Mouse (Mus musculus): ENCODE measurements around the gene Dhx34. TPM values are rescaled to one million over a fixed set of nuclear protein-coding genes. Genes with fewer than 3 reads are reported as not detected.

Gene Dhx34
- polyA plus RNA-seq, 1 experiment, result 26.2 TPM

DNA sequence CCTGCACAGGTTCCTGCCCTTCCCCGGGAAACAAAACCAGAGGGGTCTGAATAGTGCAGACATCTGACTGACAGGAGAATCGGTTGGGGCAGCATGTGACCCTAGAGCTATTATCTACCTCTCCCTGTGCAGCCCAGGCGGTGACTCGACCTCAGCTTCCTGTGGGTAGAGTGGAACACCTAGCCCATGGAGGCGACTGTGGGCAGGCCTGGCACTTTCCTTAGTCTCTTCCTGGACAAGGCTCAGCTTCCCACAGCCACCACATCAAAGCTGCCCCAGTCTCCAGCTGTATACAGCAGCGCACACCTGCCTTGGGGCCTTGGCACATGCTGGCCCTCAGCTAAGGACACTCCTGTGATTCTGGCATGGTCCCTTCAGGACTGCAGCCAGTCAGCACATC lies 20.7 kb downstream of the Dhx34 start:
- no peak overlapping the region for H3K4me3 ChIP-seq (ENCODE audit: control insufficient read depth, low read depth, low read length)
- no peak overlapping the region for H3K27ac ChIP-seq (ENCODE audit: control insufficient read depth, insufficient read depth, low read depth, low read length)
- no peaks in the 10 kb centered on the region for H3K4me1 ChIP-seq (ENCODE audit: control insufficient read depth, insufficient read depth, low read length)
- no peaks in the 10 kb centered on the region for H3K27me3 ChIP-seq (ENCODE audit: control insufficient read depth, insufficient read depth, low read length)
- TF ChIP-seq POLR2A (IDR thresholded peaks at IDR 0.05; ENCODE audit: control insufficient read depth, low read depth, low read length), result no peak
- no peak for TF ChIP-seq CTCF (IDR thresholded peaks at IDR 0.05; ENCODE audit: control insufficient read depth, insufficient read depth, insufficient replicate concordance, low read depth, low read length)
- H3K36me3 ChIP-seq (ENCODE audit: control insufficient read depth, insufficient read depth, low read length), result peaks cover 1% of the 10 kb centered on the region

DNA sequence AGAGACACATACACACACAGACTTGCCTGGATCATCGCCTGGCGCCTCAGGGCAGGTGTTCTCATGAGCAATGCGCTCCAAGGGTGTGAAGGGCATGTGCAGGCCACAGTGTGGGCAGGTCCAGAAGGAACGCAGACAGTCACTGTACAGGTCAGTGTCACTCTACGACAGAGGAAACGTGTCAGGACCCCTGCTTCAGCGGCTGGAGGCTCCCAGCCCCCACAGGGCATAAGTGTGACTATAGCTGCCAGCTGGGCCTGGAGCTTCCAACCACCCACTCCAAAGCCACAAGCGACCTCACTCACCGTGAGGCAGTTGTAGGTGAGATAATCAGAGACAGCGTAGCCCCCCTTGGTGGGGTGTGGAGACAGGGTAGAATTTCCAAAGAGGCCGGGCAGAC lies 23.3 kb downstream of the Dhx34 start:
- Histone ChIP-seq H3K4me3 (ENCODE audit: control insufficient read depth, low read depth, low read length) (no peak overlapping the region), H3K27me3 (ENCODE audit: control insufficient read depth, insufficient read depth, low read length) (no peaks in the 10 kb centered on the region), H3K36me3 (ENCODE audit: control insufficient read depth, insufficient read depth, low read length) (no peaks in the 10 kb centered on the region; the same call in 1 of the 2 replicates), H3K4me1 (ENCODE audit: control insufficient read depth, insufficient read depth, low read length) (no peaks in the 10 kb centered on the region), H3K27ac (ENCODE audit: control insufficient read depth, insufficient read depth, low read depth, low read length) (no peak overlapping the region)
- no peak for TF ChIP-seq CTCF (IDR thresholded peaks at IDR 0.05; ENCODE audit: control insufficient read depth, insufficient read depth, insufficient replicate concordance, low read depth, low read length)
- no peak for TF ChIP-seq POLR2A (IDR thresholded peaks at IDR 0.05; ENCODE audit: control insufficient read depth, low read depth, low read length)

DNA sequence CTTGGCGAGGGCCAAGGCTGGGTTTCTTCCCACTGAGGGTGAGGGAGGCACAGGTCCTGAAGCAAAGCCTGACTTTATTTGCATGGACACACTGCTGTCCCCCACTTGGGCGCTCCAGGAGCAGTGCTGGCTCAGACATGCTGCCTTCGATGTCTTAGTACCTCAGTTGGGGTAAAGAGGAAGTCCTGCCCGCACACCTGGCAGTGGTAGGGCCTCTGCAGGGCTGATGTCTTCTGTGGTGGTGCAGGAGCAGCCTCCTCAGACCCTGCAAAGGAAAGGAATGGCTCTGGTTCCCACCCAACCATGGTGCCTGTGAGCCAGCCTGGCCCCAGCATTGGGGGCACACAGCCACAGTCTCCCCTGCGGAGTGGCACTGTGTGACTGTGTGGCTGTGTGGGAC lies 24.7 kb downstream of the Dhx34 start:
- Histone ChIP-seq H3K27ac (ENCODE audit: control insufficient read depth, insufficient read depth, low read depth, low read length) (no peak overlapping the region), H3K4me3 (ENCODE audit: control insufficient read depth, low read depth, low read length) (no peak overlapping the region), H3K4me1 (ENCODE audit: control insufficient read depth, insufficient read depth, low read length) (no peaks in the 10 kb centered on the region), H3K36me3 (ENCODE audit: control insufficient read depth, insufficient read depth, low read length) (no peaks in the 10 kb centered on the region; the same call in 1 of the 2 replicates), H3K27me3 (ENCODE audit: control insufficient read depth, insufficient read depth, low read length) (no peaks in the 10 kb centered on the region)
- TF ChIP-seq CTCF (IDR thresholded peaks at IDR 0.05; ENCODE audit: control insufficient read depth, insufficient read depth, insufficient replicate concordance, low read depth, low read length) (no peak), POLR2A (IDR thresholded peaks at IDR 0.05; ENCODE audit: control insufficient read depth, low read depth, low read length) (no peak)

DNA sequence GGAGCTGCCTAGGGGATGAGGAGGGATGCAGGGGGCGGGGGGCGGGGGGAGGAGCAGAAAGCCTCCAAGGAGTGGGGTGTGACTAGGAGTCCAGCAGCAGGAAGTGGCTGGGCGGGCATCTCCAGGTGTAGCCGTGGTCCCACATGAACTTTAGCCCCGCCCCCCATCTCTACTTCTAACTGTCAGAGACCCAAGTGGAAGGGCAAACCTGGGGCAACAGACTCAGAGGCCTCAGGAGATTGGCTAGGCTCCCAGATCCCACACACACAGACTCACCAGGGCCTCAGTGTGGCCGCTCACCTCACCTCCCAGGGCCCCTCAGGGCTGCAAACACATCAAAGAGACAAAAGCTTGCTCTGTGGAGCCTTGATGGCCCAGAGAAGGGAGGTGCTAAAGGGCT lies 25.2 kb downstream of the Dhx34 start:
- Histone ChIP-seq H3K27ac (ENCODE audit: control insufficient read depth, insufficient read depth, low read depth, low read length) (no peak overlapping the region), H3K4me1 (ENCODE audit: control insufficient read depth, insufficient read depth, low read length) (no peaks in the 10 kb centered on the region), H3K4me3 (ENCODE audit: control insufficient read depth, low read depth, low read length) (no peak overlapping the region), H3K36me3 (ENCODE audit: control insufficient read depth, insufficient read depth, low read length) (no peaks in the 10 kb centered on the region; the same call in 1 of the 2 replicates), H3K27me3 (ENCODE audit: control insufficient read depth, insufficient read depth, low read length) (no peaks in the 10 kb centered on the region)
- TF ChIP-seq CTCF (IDR thresholded peaks at IDR 0.05; ENCODE audit: control insufficient read depth, insufficient read depth, insufficient replicate concordance, low read depth, low read length), result no peak
- no peak for TF ChIP-seq POLR2A (IDR thresholded peaks at IDR 0.05; ENCODE audit: control insufficient read depth, low read depth, low read length)

DNA sequence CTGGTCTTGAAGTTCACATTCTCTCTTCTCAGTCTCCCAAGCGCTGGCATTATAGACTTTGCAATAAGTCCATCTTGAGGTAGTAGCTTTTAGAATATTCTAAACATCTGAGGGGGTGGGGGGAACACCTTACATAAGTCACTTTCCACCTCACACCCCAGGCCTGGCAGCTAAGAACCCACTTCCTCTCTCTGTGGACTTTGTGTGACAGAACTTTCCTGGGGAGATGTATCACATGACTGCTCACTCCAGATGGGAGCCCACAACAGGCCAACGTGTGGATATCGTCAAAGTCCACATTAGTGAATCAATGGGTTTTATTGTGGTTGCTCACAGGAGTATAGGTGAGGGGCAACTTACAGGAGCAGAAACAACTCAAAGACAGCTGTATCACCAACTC lies 28.1 kb downstream of the Dhx34 start:
- no peaks in the 10 kb centered on the region; the same call in 1 of the 2 replicates for H3K36me3 ChIP-seq (ENCODE audit: control insufficient read depth, insufficient read depth, low read length)
- H3K27me3 ChIP-seq (ENCODE audit: control insufficient read depth, insufficient read depth, low read length), result no peaks in the 10 kb centered on the region
- H3K27ac ChIP-seq (ENCODE audit: control insufficient read depth, insufficient read depth, low read depth, low read length), result no peak overlapping the region
- TF ChIP-seq CTCF (IDR thresholded peaks at IDR 0.05; ENCODE audit: control insufficient read depth, insufficient read depth, insufficient replicate concordance, low read depth, low read length) (no peak), POLR2A (IDR thresholded peaks at IDR 0.05; ENCODE audit: control insufficient read depth, low read depth, low read length) (no peak)
- no peaks in the 10 kb centered on the region for H3K4me1 ChIP-seq (ENCODE audit: control insufficient read depth, insufficient read depth, low read length)
- no peak overlapping the region for H3K4me3 ChIP-seq (ENCODE audit: control insufficient read depth, low read depth, low read length)

DNA sequence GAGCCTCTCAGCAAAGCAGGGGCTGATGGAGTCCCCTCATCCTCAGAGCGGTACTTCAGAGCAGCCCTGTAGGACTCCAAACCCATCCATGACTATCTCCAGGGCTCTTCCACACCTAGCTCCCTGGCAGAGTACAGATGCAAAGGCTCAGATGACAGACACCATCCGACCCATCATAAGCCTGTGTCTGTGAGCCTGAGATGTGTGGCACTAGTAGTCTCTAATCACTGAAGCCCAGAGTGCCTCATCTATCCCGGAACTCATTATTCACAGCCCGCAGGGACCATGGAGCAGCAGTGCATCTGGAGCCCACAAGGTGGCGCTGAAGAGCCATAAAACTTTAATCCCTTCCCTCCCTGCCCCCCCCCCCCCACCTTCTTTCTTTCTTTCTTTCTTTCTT lies 29.5 kb downstream of the Dhx34 start:
- no peaks in the 10 kb centered on the region for H3K4me1 ChIP-seq (ENCODE audit: control insufficient read depth, insufficient read depth, low read length)
- TF ChIP-seq POLR2A (IDR thresholded peaks at IDR 0.05; ENCODE audit: control insufficient read depth, low read depth, low read length), result no peak
- peak; percentile 76; the same call in 1 of the 2 replicates for TF ChIP-seq CTCF (IDR thresholded peaks at IDR 0.05; ENCODE audit: control insufficient read depth, insufficient read depth, insufficient replicate concordance, low read depth, low read length)
- H3K27ac ChIP-seq (ENCODE audit: control insufficient read depth, insufficient read depth, low read depth, low read length), result no peak overlapping the region
- H3K36me3 ChIP-seq (ENCODE audit: control insufficient read depth, insufficient read depth, low read length), result no peaks in the 10 kb centered on the region; the same call in 1 of the 2 replicates
- H3K4me3 ChIP-seq (ENCODE audit: control insufficient read depth, low read depth, low read length), result no peak overlapping the region
- H3K27me3 ChIP-seq (ENCODE audit: control insufficient read depth, insufficient read depth, low read length), result no peaks in the 10 kb centered on the region

DNA sequence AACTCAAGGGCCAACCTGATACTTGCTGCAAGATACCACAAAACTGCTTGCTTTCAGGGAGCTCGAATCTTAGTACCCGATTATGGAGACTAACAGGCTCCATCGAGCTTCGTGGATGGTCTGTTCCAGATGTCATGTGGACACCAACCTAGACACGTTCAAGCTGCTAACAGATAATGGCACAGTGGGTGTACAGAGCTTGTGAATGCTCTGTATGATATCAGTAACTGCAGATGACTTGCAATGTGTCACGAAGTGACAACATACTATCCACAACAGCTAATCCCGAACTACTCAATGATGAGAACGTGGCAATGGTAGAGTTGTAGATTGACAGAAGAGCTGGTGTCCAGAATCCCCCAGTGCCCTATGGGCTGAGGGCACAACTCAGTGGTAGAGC lies 34.3 kb downstream of the Dhx34 start:
- Histone ChIP-seq H3K4me1 (ENCODE audit: control insufficient read depth, insufficient read depth, low read length) (no peaks in the 10 kb centered on the region), H3K4me3 (ENCODE audit: control insufficient read depth, low read depth, low read length) (no peak overlapping the region), H3K27me3 (ENCODE audit: control insufficient read depth, insufficient read depth, low read length) (no peaks in the 10 kb centered on the region), H3K27ac (ENCODE audit: control insufficient read depth, insufficient read depth, low read depth, low read length) (no peak overlapping the region), H3K36me3 (ENCODE audit: control insufficient read depth, insufficient read depth, low read length) (no peaks in the 10 kb centered on the region)
- TF ChIP-seq CTCF (IDR thresholded peaks at IDR 0.05; ENCODE audit: control insufficient read depth, insufficient read depth, insufficient replicate concordance, low read depth, low read length) (no peak), POLR2A (IDR thresholded peaks at IDR 0.05; ENCODE audit: control insufficient read depth, low read depth, low read length) (no peak)

DNA sequence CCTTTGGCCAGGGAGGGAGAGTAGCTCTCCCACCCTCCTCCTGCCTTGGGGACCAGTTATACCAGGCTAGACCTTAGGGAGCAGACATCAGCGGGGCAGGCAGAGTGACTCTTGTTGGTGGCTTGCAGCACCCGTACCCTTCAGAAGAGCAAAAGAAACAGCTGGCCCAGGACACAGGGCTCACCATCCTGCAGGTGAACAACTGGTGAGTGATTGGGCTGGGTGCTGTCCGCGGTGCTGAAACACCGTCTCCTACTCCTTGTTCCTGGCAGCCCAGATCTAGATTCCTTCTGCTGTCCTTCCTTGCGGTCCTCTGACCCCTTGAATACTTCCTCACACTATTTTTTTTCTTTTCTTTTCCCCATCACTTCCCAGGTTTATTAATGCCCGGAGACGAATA lies 38.2 kb downstream of the Dhx34 start:
- Histone ChIP-seq H3K4me1 (ENCODE audit: control insufficient read depth, insufficient read depth, low read length) (no peaks in the 10 kb centered on the region), H3K36me3 (ENCODE audit: control insufficient read depth, insufficient read depth, low read length) (no peaks in the 10 kb centered on the region), H3K4me3 (ENCODE audit: control insufficient read depth, low read depth, low read length) (no peak overlapping the region), H3K27ac (ENCODE audit: control insufficient read depth, insufficient read depth, low read depth, low read length) (no peak overlapping the region), H3K27me3 (ENCODE audit: control insufficient read depth, insufficient read depth, low read length) (no peaks in the 10 kb centered on the region)
- TF ChIP-seq POLR2A (IDR thresholded peaks at IDR 0.05; ENCODE audit: control insufficient read depth, low read depth, low read length), result no peak
- no peak for TF ChIP-seq CTCF (IDR thresholded peaks at IDR 0.05; ENCODE audit: control insufficient read depth, insufficient read depth, insufficient replicate concordance, low read depth, low read length)

Data from testis, adult 2 months (tissue).